Mouse (Mus musculus): ENCODE measurements around the gene Bsn.

- no peak for TF ChIP-seq POLR2A (IDR thresholded peaks at IDR 0.05; ENCODE audit: insufficient read depth, low read depth, low read length)
- TF ChIP-seq CTCF (IDR thresholded peaks at IDR 0.05; ENCODE audit: insufficient read depth, low read depth, low read length), result no peak
Observed at GRCm38 (mm10) chr9:108123916-108124315, 66.3 kb downstream of the Bsn start.

Measured in olfactory bulb, adult 2 months (tissue).